Mouse (Mus musculus) mature B cell (primary cell): ENCODE results near the gene AC161166.1.

Source experiments
- in situ Hi-C: fragments of 300-500 bp; cut with MboI; formaldehyde crosslinking; loops from 2 replicates; pipeline ENCODE4 v1.14.3; 2019

The AC161166.1 gene

DNA sequence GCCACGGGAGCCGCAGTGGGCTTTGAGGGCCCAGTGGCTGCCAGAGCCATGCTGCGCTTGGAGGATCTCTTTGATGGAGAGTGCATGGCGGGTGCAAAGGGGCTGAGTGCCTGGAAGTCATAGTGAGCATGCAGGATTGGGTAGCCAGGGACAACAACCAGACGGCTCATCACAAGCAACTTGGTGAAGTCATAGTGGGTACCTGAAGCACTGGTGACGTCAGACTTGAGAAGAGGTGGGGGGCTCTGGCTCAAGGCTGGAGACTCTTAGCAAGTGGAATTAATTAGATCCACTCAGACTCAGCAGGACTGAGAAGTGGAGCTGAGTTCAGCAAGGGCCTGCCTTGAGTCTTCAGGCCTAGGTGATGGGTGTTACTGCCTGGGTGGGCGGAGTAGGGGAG lies at the start of gene AC161166.1:
AC161166.1 (minus strand) TSS at position 101 of the 400 bp plus-strand sequence.
- in situ Hi-C loops, result no loop called here

DNA sequence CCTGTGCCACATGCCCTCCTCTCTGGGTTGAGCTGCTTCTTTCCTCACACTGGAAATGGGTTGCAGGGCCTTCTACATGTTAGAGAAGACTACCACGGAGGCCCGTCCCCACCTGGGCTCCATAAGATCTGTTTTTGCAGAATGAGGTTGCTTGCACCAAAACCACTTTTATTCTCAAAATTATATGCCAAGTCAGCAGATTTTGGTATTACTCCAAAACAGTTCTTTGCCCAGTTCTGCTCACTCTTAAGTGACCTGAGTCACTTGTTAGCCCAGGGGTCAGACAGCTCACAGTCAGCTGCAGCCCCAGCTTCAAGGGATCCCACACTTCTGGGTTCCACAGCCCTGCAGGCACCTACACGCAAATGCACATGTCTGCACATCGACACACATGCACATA lies 49.2 kb upstream of the AC161166.1 start:
- in situ Hi-C loops, result no loop called here

DNA sequence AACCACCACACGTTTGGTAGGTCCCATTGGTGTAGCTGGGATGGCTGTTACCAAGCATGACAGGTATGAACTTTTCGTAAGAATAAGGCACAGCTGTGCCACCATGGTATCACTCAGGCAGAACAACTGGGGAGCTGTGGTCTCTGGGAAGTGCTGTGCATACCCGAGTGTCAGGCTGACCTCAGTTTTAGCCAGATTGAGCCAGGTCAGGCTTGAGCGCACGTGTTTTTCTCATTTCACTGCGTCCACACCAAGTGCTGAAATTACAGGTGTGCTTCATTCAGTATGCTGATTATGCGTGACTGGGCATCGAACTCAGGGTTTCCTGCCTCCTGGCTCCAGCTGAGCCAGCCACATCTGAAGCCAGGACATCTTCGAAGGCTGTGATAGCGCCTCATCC lies 43.5 kb upstream of the AC161166.1 start:
- in situ Hi-C loops, result no loop called here

DNA sequence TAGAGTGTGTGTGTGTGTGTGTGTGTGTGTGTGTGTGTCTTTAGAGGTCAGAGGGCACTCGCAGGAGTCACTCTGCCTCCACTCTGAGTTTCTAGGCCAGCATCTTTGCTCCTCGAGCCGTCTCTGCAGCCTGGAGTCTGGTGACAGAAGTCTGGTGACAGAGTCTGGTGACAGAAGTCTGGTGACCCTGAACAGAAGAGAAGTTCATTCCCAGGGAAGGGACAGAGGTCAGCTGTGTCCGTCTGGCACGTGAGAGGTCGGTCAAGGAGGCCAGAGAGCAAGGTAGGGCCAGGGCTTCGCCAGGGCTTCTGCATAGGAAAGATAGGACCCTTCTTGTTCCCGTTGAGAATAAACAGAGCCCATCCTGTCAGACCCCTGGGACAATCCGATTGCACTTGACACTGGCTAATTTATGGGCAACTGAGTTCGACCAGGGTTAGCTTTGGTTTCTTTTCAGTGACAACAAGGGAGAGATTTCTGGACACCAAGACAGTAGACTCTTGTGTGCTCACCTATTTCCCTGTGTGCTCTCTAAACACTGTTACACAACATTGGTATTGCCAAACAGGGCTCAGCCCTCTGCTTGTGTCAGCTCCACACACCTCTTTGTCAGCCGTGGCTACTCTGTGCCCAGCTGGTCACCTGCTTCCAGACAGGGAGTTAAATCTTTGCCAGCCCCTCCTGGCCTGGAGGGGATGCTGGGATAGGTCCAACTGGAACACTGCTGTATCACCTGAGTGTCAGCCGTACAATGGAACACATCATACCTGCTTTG lies 39.9 kb upstream of the AC161166.1 start:
- in situ Hi-C loops, result no loop called here

DNA sequence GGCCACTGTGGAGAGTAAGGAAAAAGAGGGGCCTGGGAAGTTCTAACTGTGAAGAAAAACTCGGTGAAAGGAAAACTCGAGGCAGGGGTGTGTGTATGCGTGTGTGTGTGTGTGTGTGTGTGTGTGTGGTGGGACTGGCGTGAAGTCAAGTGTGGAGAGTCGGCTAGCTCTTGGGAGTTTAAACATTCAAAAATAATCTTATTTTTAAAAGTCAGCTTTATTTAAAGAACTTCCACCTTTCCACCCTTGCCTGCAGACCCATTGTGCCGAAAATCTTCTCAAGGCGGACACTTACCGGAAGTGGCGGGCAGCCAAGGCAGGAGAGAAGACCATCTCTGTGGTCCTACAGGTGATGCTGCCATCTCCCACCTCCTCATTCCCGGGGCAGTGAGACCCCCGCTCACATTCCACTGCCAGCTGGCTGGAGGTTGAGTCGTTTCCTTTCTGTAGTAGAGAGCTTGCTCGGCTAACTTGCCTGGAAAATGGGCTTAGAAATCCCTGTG lies 35.3 kb upstream of the AC161166.1 start:
- in situ Hi-C loops, result no loop called here

DNA sequence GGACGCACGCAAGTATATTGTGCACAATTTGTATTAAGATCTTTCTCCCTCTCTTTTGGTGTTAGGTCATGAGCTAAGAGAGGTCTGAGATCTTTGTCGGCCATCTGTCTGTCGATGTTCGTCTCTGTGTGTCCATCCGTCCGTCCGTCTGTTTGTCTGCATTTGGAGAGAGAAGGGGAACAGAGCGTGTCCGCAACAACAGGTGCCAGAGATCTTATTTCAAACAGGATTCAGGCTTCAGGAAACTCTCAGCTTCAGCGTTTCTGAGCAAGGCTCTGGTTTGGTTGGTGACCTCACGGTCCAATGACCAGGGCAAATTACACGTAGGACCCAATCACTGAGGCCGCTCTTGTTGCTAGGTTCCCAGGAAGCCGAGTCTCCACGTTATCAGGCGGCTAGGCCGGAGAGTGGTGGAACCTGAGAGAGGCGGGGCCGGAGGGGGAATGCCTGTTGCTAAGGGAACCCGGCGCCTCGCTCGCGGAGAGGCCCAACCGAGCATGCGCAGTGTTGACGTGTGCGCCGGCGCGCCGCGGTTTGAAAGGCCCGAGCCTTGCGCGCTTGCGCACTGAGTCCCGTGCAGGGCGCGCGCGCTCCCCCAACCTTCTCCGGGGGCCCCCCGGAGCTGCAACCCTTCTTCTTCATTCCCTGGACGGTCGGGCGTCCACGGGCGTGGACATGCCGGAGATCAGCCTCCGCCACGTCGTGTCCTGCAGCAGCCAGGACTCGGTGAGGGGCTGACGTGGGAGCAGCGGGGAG lies 34.6 kb upstream of the AC161166.1 start:
- in situ Hi-C loops, result no loop called here

DNA sequence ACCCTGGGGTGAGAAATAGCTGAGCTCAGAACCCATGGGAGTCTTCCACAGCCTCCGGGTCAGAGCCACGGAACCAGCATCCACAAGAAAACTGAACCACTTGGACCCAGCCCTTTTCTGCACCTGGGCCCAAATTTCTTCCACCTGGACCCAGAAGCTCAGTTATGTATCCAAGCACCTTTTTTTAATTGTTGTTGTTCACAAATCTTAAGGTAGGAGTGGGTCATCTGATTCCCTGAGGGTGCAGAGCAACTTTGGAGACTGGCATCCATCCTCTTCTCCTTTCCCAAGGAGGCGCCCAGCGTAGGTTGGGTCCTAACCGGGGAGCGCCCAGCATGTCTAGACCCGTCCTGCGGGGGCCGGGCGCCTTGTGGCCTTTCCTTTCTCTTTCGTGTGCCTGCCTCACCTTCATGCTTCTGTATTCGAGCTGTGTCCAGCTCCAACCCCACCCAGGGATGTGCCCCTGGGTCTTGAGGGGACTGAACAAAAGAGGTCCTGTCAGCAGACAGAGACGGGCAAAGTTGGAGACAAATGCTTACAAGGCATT lies 33.9 kb upstream of the AC161166.1 start, which contains the start of the genes Pinlyp and Xrcc1:
Pinlyp (minus strand) TSS at position 51 of the 547 bp plus-strand sequence.
Xrcc1 (plus strand) TSS at position 222 of the 547 bp plus-strand sequence.
- in situ Hi-C loops, result no loop called here

DNA sequence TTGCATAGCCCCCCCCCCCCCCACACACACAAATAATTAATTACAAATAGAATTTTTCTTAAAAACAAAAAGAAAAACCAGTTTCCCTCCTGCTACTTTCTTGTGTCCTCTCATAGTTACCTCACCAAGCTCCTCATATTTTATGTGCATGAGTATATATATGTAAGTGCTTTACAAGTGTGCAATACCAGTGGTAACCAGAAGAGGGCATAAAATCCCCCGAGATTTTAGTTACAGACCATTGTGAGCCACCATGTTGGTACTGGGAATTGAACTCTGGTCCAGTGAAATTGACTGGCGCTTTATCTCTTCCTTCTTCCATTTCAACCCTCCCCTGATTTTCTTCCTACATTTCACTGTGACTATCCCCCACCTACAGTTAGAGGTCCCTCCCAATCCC lies 32.3 kb upstream of the AC161166.1 start:
- in situ Hi-C loops, result no loop called here

DNA sequence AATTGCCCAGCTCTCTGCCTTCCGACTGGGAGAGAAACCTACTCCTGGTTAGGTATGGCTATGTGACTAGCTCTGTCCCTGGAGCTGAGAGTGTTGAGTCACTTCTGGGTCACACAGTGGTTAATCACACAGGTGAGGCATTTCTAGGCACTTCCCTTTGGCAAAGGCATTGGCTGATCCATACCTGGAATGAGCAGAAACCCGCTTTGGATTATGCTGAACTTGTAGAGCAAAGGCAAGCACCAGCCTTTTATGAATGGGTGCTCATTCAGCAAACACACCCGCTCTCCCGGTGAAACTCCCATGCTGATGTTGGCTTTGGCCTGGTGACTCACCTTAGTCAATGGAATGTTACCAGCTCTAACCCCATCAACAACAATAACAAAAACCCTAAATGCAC lies 27.4 kb upstream of the AC161166.1 start:
- in situ Hi-C loops, result no loop called here

DNA sequence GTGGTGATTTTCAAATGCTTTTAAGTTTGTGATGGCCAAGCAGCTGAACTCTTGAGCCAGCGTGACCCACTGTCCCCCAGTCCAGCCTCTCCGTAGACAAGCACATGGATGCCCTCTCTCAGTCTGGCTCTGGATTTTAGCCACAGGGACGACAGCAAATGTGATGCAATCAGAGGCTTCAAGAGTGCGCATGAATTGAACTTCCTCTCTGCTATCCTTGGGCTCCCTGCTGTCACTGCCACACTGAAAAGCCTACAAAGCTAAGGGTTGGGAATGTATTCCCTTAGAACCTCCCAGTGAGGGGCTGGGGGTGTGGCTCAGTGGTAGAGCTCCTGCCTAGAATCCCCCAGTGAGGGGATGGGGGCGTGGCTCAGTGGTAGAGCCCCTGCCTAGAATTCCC lies 26.4 kb upstream of the AC161166.1 start:
- in situ Hi-C loops, result no loop called here

DNA sequence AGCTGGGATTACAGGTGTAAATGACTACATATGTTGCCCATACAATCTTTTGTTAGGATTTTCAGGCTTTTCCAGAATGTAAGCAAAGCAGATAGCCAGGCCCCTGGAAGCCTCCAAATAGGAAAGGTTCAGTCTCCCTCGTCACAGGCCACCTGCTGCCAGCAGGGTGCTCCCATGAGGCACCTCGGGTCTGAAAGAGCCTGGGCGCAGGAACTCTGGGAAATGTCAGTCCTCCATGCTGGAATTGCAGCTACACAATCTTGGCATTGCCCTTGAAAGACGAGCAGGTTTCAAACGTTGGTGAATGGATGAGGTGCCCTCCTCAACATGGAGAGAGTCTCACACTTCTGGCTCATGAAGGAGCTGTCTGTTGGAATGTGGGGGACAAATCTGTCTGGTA lies 25.9 kb upstream of the AC161166.1 start:
- in situ Hi-C loops, result no loop called here

DNA sequence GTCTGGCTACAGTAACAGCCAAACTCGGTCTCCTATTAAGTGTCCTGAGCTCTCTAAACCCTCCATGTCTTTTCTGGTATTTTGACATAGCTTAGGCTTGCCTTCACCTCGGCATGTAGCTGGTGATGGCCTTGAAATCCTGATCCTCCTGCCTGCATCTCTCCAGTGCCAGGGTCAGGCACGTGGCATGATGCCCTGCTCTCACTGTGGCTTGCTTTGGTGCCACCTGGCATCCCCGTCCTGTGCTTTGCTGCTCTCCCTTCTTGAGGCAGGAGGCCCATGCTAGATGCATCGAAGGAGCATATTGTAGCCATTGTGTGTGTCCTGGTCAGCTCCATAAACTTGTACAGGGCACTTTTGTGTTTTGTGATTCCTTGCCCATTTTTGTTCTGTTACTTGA lies 25.3 kb upstream of the AC161166.1 start:
- in situ Hi-C loops, result no loop called here

DNA sequence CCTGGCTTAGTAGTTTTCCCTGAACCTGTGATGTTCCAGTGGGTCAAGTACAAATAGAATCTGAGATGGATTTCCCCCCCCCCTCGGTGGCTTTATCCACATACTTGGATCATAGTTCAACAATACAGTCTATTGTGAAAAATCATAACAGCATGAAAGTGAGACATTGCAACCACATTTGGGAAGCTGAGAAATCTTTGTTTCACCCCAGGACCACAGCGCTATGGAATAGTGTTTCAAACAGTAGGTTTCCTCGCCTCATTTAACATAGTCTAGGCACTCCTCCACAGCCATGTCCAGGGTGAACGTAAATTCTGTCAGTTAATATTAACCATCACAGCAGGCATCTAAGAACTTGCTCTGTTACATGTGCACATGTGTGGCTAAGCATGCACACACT lies 24.8 kb upstream of the AC161166.1 start:
- in situ Hi-C loops, result no loop called here

DNA sequence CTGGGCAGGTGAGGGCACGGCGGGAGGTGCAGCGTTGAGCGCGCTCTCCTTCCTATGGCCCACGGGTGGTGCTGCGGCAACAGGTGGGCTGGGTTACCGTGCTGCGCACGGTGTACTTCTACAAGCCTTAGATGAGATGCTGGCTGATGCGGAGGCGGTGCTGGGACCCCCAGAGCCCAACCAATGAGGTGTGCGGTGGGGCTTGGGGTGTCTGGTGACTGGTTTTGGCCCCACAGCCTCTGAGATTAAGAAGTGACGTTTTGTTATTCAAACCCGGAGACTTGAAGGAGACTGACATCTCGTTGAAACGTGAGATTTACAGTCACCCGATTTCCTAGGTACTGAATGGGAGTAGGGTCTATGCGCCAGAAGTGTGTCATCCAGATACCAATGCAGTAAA lies 22.0 kb upstream of the AC161166.1 start:
- in situ Hi-C loops, result no loop called here

DNA sequence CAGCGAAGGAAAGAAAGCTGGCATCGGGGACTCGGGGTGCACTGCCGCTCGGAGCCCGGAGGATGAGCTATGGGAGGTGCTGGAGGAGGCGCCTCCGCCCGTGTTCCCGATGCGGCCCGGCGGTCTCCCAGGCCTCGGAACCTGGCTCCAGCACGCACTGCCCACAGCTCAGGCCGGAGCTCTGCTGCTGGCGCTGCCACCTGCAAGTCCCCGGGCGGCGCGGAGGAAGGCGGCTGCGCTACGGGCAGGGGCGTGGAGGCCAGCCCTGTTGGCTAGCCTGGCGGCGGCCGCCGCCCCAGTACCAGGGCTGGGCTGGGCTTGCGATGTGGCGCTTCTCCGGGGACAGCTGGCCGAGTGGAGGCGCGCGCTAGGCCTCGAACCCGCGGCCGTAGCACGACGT lies 21.6 kb upstream of the AC161166.1 start:
- in situ Hi-C loops, result no loop called here

DNA sequence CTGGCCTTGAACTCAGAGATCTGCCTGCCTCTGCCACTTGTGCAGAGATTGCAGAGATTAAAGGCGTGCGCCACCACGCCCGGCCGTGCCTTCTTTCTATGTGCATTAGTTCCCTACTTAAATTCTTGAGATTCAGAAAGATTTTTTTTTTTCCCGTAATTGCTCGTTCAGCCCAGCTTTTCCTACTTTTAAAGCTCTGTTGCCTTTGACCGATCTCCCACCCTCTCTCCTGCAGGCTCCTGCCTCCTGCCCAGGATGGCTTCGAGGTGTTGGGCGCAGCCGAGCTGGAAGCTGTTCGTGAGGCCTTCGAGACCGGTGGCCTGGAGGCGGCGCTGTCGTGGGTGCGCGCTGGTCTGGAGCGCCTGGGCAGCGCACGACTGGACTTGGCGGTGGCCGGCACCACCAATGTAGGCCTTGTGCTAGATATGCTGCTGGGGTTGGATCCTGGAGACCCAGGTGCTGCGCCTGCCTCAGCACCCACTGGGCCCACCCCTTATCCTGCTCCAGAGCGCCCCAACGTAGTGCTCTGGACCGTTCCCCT lies 20.8 kb upstream of the AC161166.1 start:
- in situ Hi-C loops, result no loop called here

DNA sequence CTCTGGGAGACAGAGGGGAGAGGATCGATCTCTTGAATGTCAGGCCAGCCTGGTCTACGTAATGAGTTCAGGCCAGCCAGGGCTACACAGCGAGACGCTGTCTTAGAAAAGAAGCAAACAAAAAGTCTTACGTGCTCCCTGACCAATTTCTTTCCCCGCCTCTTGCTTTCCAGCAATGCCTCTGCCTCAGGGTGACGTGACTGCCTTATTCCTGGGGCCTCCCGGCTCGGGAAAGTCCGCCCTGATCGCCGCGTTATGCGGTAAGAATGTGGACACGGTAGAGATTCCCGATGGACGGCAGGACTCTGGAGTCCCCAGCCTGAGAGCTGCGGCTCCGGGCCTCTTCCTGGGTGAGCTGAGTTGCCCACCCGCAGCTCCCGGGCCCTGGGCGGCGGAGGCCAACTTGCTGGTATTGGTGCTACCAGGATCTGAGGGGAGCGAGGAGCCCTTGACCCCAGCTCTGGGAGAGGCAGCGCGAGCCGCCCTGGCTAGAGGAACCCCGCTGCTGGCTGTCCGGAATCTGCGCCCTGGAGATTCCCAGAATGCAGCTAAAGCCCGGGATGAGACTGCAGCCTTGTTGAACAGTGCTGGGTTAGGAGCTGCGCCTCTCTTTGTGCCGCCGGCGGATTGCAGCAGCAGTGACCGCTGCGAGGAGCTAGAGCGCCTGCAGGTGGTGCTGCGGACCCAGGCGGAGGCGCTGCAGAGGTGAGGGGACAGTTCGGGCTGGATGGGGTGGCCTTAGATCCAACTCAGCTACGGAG lies 19.1 kb upstream of the AC161166.1 start:
- in situ Hi-C loops, result no loop called here

DNA sequence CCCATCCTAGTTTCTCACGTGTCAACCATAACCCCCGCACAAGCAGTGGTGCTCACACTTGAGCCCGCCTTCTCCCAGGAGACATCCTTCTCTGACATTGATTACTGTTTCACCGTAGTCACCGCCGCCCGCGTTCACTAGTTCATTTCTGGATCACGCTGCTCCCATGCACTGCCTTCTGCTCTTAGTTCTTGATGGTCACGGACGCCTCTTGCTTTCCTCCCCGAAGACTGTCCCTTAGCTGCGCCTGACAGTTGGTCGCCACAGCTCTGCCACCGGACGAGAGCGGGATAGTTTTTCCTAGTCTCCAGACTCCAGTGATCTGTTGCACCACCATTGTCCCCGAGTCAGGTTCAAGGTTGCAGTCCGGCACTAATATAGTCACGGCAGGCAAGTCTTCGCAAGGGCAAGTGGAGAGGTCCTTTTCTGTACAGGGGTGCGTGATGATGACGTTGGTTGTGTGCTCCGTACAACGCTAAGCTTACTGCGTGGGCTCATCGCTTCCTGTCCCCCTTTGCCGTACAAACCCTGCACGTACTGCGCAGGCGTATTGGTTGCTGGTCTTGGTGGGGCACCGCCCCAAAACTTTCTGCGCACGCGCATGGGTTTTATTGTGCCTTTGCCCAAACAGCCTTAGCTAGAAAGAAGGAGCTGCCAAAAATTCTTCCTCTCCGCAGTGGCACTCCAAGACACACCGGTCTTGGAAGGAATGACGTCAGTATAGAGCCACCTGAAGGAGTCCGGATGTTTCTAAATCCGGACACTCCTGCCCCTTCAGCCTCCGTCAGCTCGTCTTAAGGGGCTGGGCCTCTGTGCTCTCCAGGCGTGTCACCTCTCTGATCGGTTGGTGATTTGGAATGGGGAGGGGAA lies 18.0 kb upstream of the AC161166.1 start, which contains the start of gene Irgq:
Irgq (plus strand) TSS at position 628 of the 870 bp plus-strand sequence.
- in situ Hi-C loops, result no loop called here

DNA sequence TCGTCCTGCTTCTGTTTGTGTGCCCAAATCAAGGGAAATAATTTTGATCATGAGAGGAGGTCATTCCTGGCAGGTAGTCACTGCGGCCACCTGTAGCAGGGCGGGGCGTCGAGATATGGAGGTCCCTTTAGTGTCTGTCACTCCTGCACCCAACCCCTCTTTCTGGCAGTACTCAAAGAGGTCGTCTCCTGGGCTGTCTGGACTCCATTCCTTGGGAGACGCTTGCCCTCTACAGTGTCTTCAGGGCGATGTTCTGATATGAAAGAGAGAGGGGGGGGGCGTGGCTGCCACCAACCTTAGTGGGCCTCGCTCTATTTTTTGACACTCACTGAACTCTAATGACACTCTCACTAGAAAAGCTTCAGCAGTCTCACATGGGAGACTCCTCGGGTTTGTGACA lies 17.3 kb upstream of the AC161166.1 start:
- in situ Hi-C loops, result no loop called here

DNA sequence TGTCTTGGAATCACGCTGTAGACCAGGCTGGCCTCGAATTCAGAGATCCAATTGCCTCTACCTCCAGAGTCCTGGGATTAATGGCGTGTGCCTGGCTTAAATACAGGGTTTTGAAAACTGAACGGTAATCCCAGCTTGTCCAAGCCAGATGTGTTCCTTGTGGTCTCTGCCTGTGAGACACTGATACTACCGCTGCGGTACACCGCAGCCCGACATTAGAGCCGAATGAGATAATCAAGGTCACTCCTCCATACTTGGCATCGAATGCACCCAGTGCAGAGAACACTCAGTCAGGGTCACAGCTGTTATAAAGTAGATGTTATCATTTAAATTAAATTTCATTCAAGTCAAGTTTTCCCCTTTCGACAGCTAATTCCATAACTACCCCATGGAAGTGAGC lies 16.6 kb upstream of the AC161166.1 start:
- in situ Hi-C loops, result no loop called here
